Mouse (Mus musculus): ENCODE measurements around the gene Mosmo.

DNA sequence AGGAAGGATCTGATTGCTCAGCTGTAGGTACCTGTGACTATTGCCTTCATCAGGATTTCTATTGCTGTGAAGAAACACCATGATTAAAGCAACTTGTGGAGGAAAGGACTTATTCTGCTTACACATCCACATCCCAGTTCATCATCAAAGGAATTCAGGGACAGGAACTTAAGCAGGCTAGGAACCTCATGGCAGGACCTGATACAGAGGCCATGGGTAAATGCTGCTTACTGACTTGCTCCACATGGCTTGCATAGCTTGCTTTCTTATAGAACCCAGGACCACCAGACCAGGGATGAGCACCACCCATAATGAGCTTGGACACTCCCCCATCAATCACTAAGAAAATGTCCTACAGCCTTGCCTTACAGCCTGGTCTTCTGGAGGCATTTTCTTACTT, 71.1 kb downstream of the Mosmo start:
- no peak for TF ChIP-seq E2F4 (IDR thresholded peaks at IDR 0.05; ENCODE audit: insufficient read depth)
- no peak for TF ChIP-seq USF1 (IDR thresholded peaks at IDR 0.05; ENCODE audit: low read depth)
- no peak for TF ChIP-seq TCF3 (IDR thresholded peaks at IDR 0.05; ENCODE audit: insufficient read length, low read depth)
- no peak for TF ChIP-seq POLR2A (IDR thresholded peaks at IDR 0.05; ENCODE audit: insufficient read length, low read depth)
- no peak for TF ChIP-seq POLR2AphosphoS2 (IDR thresholded peaks at IDR 0.05; ENCODE audit: insufficient read length, low read depth)
